Mouse (Mus musculus): ENCODE results near the gene Olfr170. TPM values are rescaled to one million over a fixed set of nuclear protein-coding genes. Genes with fewer than 3 reads are reported as not detected.

Olfr170 gene
- not detected for polyA plus RNA-seq (2017; shearing (Covaris generic))

DNA sequence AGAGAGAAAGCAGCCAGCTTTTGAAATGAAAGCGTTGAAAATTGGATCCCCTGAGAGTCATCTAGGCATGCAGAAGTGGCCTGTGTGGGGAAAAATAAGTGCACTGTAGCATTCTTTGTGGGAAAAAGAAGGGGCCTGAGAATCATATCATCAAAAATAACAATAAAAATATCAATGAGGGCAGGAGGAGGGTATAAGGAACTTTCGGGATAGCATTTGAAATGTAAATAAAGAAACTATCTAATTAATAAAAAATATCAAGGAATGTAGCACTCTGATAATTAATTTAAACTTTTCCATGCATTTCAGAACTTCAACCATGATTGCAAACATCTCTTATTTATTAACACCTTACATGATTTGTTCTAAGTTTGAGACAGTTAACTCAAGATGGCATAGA lies at the start of gene Olfr170:
TSS of gene Olfr170 (minus strand) at position 101 of the 400 bp plus-strand sequence.

DNA sequence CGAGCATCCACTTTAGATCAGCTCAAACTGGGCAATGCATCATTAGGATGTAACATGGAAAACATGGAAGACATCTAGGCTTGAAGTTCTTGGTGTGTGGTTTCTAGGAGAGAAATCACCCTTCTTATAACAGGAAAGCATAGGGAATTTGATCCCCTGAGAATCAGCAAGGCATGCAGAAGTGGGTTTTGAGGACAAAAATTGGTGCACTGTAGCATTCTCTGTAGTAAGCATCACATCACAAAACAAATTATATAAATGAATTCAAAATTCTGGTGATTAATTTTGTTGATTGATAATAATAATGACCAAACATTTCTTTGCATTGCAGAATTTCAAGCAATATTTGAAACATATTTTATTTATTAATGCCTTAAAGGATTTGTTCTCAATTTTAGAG lies 18.1 kb upstream of the Olfr170 start, which contains the start of gene Olfr171:
TSS of gene Olfr171 (minus strand) at position 101 of the 400 bp plus-strand sequence.

DNA sequence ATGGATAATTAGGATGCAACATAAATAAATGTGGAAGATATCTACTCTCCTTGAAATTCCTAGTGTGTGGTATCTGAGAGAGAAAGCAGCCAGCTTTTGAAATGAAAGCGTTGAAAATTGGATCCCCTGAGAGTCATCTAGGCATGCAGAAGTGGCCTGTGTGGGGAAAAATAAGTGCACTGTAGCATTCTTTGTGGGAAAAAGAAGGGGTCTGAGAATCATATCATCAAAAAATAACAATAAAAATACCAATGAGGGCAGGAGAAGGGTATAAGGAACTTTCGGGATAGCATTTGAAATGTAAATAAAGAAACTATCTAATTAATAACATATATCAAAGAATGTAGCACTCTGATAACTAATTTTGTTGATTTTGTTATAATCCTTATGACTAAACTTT lies 40.0 kb downstream of the Olfr170 start, which contains the start of gene Olfr169:
TSS of gene Olfr169 (minus strand) at position 101 of the 400 bp plus-strand sequence.

Other genes starting within 250 kb of the Olfr170 start
- gene Olfr165, start 188.7 kb downstream of the Olfr170 start, polyA plus RNA-seq (2017; shearing (Covaris generic)): not detected
- gene Olfr166, start 128.2 kb downstream of the Olfr170 start, polyA plus RNA-seq (2017; shearing (Covaris generic)): not detected
- gene Olfr167, start 89.6 kb downstream of the Olfr170 start, polyA plus RNA-seq (2017; shearing (Covaris generic)): not detected
- not detected for gene Olfr168, start 76.3 kb downstream of the Olfr170 start, polyA plus RNA-seq (2017; shearing (Covaris generic))
- gene Olfr169, start 40.1 kb downstream of the Olfr170 start, polyA plus RNA-seq (2017; shearing (Covaris generic)): not detected
- not detected for gene Olfr171, start 18.0 kb upstream of the Olfr170 start, polyA plus RNA-seq (2017; shearing (Covaris generic))
- not detected for gene Lamp3, start 94.5 kb upstream of the Olfr170 start, polyA plus RNA-seq (2017; shearing (Covaris generic))
- gene B3gnt5, start 148.3 kb upstream of the Olfr170 start, polyA plus RNA-seq (2017; shearing (Covaris generic)): 20.7 TPM

All from inflammation-experienced regulatory T-cells, adult 16 weeks (primary cell).